Mouse (Mus musculus) left cerebral cortex, postnatal 25 days (tissue): ENCODE data around the gene Lgr6. TPM values are rescaled to one million over a fixed set of nuclear protein-coding genes. Genes with fewer than 3 reads are reported as not detected.
"Not testable (repeated sequence)": the region's sequence is repeated elsewhere in the genome, so short reads cannot be mapped to it uniquely, and the experiment has no call there.

Experiments
- DNase-seq, 2 experiments: peaks; one replicate each; pipeline ENCODE4 v3.0.0; 2022; ENCODE audit warnings: low spot score in 2 of 2, mixed read lengths in 1 of 2
- intact Hi-C: fragments of 180-260 bp; cut with DNase I; formaldehyde crosslinking; loops from one replicate; pipeline ENCODE4 v1.15.1; 2025
- total RNA-seq, 2 experiments: library from RNA; stranded (reverse); gene quantifications; 2 replicates each; pipeline ENCODE4 v1.2.3; 2021

Gene Lgr6
- total RNA-seq, 2 experiments from 2014 or later, result 1.5 to 2.1 TPM

- DNase-seq, result no peak
- intact Hi-C loops, result no loop called here
Measured at GRCm38 (mm10) chr1:135130376-135131018, 25.4 kb upstream of the Lgr6 start.

DNA sequence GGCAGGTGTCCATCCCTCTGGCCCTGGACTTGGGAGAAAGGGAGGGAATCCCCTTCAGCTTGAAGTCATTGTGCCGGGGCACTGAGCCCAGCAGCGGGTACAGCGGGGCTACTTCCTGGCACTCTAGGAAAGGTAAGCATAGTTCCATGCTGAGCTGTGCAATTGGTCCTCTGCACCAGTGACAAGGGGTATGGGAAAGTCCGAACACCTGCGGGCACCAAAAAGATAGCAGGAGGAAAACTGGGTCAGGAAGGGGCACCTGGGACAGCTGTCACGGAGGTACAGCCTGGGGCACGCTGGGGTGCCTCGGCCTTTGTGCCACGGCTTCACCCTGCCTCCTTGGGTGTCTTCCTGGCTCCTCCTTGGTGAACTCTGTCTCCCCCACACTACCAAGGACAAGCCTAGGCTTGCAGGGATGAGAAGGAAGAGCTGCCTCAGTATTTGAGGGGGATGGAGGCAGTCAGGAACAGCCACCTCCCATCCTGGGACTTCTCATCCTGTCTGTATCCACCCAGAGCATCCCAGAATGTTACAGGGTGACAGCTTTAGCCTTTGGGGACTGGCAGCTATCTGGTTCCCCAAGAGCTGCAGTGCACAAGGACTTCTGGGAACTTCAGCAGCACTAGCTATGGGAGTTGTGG, 24.6 kb upstream of the Lgr6 start:
- DNase-seq, result no peak
- intact Hi-C loops, result no loop called here

GRCm38 (mm10) chr1:135128986-135129385, 23.9 kb upstream of the Lgr6 start:
- intact Hi-C loops, result no loop called here
- DNase-seq, result no peak

DNA sequence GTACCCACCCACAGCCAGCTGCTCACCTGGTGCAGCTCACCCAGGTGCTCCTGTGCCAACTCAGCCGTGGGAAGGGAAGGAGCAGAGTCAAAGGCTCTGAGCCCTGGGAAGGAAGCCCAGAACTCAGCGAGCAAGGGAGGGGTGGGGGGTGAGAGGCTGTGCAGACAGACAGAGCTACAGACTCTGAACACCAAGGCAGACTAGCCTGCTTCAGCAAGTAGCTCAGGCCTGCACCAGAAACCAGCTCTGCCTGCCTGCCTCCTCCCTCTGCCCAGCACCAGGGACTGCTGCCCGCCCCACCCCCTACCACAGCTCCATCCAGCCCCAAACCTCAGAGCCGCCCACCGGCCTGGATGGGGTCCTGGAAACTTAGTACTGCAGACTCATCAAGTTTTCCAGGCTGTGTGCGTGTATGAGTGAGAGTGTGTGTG, 22.9 kb upstream of the Lgr6 start:
- intact Hi-C loops, result no loop called here

GRCm38 (mm10) chr1:135126443-135127027, 21.5 kb upstream of the Lgr6 start:
- intact Hi-C loops, result no loop called here
- DNase-seq, result peak in 1 of 2 experiments; percentile 72

More for the DNA sequence above, 22.9 kb upstream of the Lgr6 start:
- peak in 1 of 2 experiments; percentile 19 for DNase-seq

- no peak for DNase-seq
- intact Hi-C loops, result no loop called here
Measured at GRCm38 (mm10) chr1:135125990-135126389, 20.9 kb upstream of the Lgr6 start.

DNA sequence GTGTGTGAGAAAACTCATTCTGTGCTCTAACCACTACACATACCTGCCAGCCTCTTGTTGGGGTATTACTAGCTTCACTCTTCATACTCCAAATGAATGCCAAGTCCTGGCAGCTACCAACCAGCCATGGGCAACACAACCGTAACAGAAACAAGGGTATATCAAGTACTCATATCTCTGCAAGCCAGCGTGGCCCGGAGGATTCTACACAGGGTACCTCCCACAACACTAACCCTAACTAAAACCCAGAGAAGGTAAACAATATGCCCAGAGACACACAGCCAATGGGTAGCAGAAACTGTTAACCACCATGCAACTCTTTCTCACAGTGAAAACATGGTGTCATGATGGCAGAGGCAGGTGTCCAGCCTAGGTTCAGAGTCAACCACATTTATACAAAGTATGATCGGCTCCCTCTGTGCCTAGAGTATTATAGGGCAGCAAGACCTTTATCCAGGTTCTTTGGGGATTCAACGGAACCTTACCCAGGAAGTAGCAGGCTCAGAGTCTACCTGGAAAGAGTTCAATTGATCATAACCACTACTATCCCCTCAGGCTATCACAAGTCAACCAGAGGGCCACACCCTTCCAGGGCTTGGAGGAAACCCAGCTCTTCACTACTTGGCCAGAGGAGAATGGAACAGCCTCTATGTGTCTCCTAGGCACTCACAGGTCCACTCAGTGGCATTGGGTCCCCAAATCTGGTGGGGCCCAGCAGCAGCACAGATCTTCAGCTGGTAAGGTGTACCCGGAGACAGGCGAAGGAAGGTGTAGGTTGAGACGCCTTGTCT, 19.7 kb upstream of the Lgr6 start:
- intact Hi-C loops, result no loop called here
- DNase-seq, result no peak

DNA sequence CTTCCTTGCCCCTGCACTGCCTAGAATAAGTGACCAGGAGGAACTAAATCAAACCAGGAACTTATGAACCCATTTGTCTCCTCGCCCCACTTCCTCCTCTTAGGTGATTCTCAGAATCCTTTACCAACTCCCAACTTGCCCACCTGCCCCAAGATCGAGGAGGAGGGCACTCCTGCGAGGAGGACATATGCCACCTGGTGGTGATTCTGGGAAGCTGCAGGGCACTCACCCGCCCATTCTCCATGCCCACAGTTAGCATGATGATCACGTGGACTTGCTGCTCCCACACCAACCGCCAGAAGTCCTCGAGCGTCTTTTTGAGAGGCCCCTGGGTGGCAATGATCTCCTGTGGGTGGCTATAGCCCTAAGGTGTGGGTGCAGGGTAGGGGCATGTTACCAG, 7.6 kb upstream of the Lgr6 start:
- intact Hi-C loops, result no loop called here
- DNase-seq, result peak; percentile 42 to 49

DNA sequence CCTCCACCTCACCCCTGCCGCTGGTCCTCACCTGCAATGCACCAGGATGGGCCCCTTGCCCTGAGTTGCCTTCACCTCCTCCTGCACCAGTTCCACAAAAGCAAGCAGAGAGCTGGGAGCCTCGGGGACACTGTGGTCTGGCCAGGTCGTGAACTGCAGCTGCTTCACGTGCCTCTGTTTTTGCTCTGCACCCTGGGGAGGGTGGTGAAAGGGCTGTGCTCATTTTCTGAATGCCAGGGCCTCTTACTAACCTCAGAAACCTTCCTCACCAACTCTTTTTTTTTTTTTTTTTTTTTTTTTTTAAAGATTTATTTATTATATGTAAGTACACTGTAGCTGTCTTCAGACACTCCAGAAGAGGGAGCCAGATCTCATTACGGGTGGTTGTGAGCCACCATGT, 6.2 kb upstream of the Lgr6 start:
- intact Hi-C loops, DNase-seq: not testable (repeated sequence)

GRCm38 (mm10) chr1:135110075-135110474, 5.0 kb upstream of the Lgr6 start:
- peak; percentile 70 to 76 for DNase-seq

GRCm38 (mm10) chr1:135108611-135109010, 3.5 kb upstream of the Lgr6 start:
- DNase-seq, result peak in 1 of 2 experiments; percentile 17

More at GRCm38 (mm10) chr1:135110075-135110474, 5.0 kb upstream of the Lgr6 start:
- intact Hi-C loops, result loop anchor here (1.0 kb wide), 1 partner anchor 25 kb away; no protein-coding TSS in a partner anchor

GRCm38 (mm10) chr1:135105951-135106350, 875 bp upstream of the Lgr6 start:
- intact Hi-C loops, result loop anchor here (1.0 to 5.0 kb wide), 2 partner anchors 117 to 134 kb away; no protein-coding TSS in a partner anchor
- peak; percentile 57 to 65 for DNase-seq

More at GRCm38 (mm10) chr1:135108611-135109010, 3.5 kb upstream of the Lgr6 start:
- intact Hi-C loops, result loop anchor here (5.0 kb wide), 1 partner anchor 136 kb away; no protein-coding TSS in a partner anchor

- intact Hi-C loops, result no loop called here
- no peak for DNase-seq
Measured at GRCm38 (mm10) chr1:135100400-135100799, 4.7 kb downstream of the Lgr6 start.

GRCm38 (mm10) chr1:135098441-135098840, 6.6 kb downstream of the Lgr6 start:
- no peak for DNase-seq
- intact Hi-C loops, result no loop called here

DNA sequence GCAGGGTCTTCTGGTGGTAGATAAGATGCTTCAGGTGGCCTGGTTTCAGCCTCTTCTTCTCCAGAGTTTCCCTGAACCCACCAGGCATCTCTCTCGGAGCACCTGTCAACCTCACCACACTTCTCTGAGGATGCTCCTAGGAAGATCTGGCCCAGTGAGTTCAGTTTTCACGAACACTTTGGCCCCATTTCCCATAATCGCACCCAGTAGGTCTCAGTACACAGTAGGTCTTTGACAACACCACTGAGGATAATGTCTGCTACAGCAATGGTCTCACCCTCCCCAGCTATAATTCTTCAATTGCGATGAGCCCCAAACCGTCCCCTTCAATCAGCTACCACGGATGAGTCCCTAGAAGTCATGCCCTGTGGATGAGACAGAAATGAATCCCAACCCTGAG, 7.6 kb downstream of the Lgr6 start:
- intact Hi-C loops, result no loop called here
- DNase-seq, result no peak

DNA sequence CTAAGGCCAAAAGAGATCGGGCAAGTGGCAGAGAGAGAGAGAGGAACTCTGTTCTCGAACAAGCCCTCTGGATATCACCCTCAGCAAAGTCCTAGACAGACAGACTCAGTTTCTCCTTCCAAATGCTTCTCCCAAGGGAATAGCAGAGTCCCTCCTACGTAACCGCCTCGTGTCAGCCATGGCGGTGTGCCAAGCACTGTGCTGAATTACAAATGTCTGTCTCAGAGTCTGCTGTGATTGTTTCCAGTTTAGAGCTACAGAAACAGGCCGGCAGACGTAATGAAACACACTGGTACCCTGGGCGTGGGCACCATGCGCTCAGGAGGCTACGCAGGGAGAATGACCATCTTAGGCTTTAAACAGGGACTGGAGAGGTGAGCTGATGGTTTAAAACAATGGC, 8.8 kb downstream of the Lgr6 start:
- peak; percentile 20 to 63 for DNase-seq
- intact Hi-C loops, result loop anchor here (1.0 kb wide), 1 partner anchor 12 kb away; no protein-coding TSS in a partner anchor

DNA sequence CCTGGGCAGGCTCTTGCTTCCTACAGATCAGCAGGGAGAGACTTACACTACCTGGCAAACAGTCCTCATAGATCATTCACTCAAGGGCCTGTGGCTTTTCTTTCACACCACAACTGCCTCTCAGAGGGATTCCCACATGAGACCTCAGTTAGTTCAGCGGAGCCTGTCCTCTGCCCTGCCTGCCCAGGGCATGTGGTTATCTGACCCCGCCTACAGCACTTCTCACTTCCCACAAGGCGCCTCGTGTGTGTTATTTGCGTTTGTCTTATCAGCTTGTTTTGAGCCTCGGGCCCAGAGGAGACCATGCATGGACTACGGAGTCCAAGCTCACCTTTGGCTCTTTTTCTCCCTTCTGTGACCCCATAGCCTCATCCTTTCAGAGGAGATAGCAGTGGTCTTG, 9.9 kb downstream of the Lgr6 start:
- DNase-seq, result no peak
- intact Hi-C loops, result no loop called here

- intact Hi-C loops, result no loop called here
- no peak for DNase-seq
Measured at GRCm38 (mm10) chr1:135094723-135095122, 10.4 kb downstream of the Lgr6 start.

- intact Hi-C loops, result no loop called here
- DNase-seq, result no peak
Measured at GRCm38 (mm10) chr1:135090914-135091313, 14.2 kb downstream of the Lgr6 start.

DNA sequence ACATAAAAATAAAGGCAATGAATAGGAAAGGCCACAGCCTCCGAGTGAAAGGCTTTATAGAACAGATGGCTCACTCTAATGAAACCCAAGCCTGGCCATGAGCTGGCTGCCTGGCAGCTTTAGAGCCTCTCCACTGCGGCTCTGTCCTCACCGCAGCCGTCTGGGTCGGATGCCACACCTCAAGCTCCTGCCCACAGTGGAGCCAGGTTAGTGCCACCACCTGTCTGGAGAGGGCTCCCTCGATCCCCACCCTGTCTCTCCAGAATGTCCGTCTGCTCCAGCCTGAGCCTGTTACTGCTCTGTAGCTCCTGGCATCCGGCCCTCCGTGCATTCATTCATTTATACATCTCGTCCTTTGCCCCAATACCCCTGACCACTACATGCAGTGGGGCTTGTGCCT, 15.4 kb downstream of the Lgr6 start:
- intact Hi-C loops, result no loop called here
- no peak for DNase-seq
